Mouse (Mus musculus) liver, adult 2 months (tissue): ENCODE results near the gene Pde4d. TPM values are rescaled to one million over a fixed set of nuclear protein-coding genes. Genes with fewer than 3 reads are reported as not detected.

ENCODE experiments used
- DNase-seq: peaks from one replicate; pipeline ENCODE4 v3.0.0-alpha.2; 2011; ENCODE audit warnings: low read depth, low spot score; ENCODE audit errors: extremely low read depth
- H3K27ac ChIP-seq: fragments of 200-500 bp; replicated peaks from 2 replicates; pipeline ENCODE4 v1.5.1; 2012; ENCODE audit warnings: low read depth, mild to moderate bottlenecking, control low read depth, inconsistent platforms, low read length; ENCODE audit not compliant: insufficient read depth
- H3K27me3 ChIP-seq: fragments of 200-500 bp; 2 replicates; pipeline ENCODE4 v1.6.1; 2012; ENCODE audit warnings: mild to moderate bottlenecking, moderate library complexity, low read length, inconsistent platforms; ENCODE audit not compliant: control insufficient read depth, insufficient read depth
- H3K36me3 ChIP-seq: fragments of 200-500 bp; 2 replicates; pipeline ENCODE4 v1.6.1; 2012; ENCODE audit warnings: low read length, inconsistent platforms; ENCODE audit not compliant: control insufficient read depth, insufficient read depth
- H3K4me1 ChIP-seq: fragments of 200-500 bp; 2 replicates; pipeline ENCODE4 v1.6.1; 2011; ENCODE audit warnings: low read length; ENCODE audit not compliant: control insufficient read depth, insufficient read depth
- H3K4me3 ChIP-seq: fragments of 200-500 bp; 2 replicates; pipeline ENCODE4 v1.5.1; 2011; ENCODE audit warnings: low read depth, mild to moderate bottlenecking, control low read depth, low read length, moderate library complexity; ENCODE audit not compliant: insufficient read depth
- H3K79me2 ChIP-seq: fragments of 200-500 bp; 2 replicates; pipeline ENCODE4 v1.6.1; 2012; ENCODE audit warnings: inconsistent platforms, mild to moderate bottlenecking, low read length, moderate library complexity; ENCODE audit not compliant: control insufficient read depth, insufficient read depth
- H3K9ac ChIP-seq: fragments of 200-500 bp; 2 replicates; pipeline ENCODE4 v1.6.1; 2012; ENCODE audit warnings: low read depth, mild to moderate bottlenecking, control low read depth, inconsistent platforms, low read length
- CTCF ChIP-seq: fragments of 200-500 bp; IDR thresholded peaks from 2 replicates; pipeline ENCODE4 v1.5.1; 2011; ENCODE audit warnings: low read depth, low read length, control low read depth
- POLR2A ChIP-seq: fragments of 200-500 bp; IDR thresholded peaks from 2 replicates; pipeline ENCODE4 v1.6.1; 2011; ENCODE audit warnings: low read length, control low read depth; ENCODE audit not compliant: insufficient read depth; ENCODE audit errors: extremely low read depth
- WGBS: fragments of 180-500 bp; shearing (Covaris S2); methylation state at CpG from one replicate; pipeline ENCODE4 v1.1.7; 2018; 5-methylcytosine and 5-hydroxymethylcytosine counted together
- polyA plus RNA-seq: library from polyadenylated mRNA; depleted of rRNA; stranded (reverse); fragments of >200 nt; gene quantifications from 2 replicates; pipeline ENCODE4 v1.2.3, GENCODE M21; 2012
- total RNA-seq: library from RNA; depleted of rRNA; stranded (reverse); fragments of >200 nt; gene quantifications from 2 replicates; pipeline ENCODE4 v1.2.3, GENCODE M21; 2014

Gene Pde4d
- total and polyA plus RNA-seq, 2 experiments: 2.3 to 13.6 TPM

DNA sequence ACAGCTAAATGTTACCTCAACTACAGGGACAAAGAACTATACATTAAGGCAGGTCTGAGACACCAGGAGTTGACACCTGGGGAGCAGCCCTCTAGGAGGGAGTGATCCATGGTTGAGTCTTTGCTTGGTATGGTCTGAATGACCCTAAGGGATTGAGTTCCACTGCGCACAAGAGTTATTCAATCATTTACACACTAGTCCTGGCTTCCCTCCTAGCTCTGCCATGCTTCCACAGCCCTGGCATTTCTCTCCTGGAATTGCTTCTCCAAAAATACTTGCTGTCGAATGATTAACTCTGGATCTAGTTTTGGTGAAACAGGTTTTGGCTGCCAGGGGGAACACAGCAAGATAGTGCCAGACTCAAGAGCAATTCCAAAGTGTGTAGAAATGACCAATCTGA, 178.8 kb downstream of the Pde4d start:
- H3K4me1 ChIP-seq: no peaks in the 10 kb centered on the region
- 40% methylated on average over 2 of the region's 2 CpGs for WGBS
- H3K9ac ChIP-seq: no peak overlapping the region
- H3K4me3 ChIP-seq: no peak overlapping the region
- H3K27ac ChIP-seq: no peak overlapping the region
- no peak for DNase-seq
- no peak for TF ChIP-seq POLR2A
- TF ChIP-seq CTCF: no peak
- no peaks in the 10 kb centered on the region for H3K79me2 ChIP-seq
- H3K27me3 ChIP-seq: no peaks in the 10 kb centered on the region
- H3K36me3 ChIP-seq: no peaks in the 10 kb centered on the region

DNA sequence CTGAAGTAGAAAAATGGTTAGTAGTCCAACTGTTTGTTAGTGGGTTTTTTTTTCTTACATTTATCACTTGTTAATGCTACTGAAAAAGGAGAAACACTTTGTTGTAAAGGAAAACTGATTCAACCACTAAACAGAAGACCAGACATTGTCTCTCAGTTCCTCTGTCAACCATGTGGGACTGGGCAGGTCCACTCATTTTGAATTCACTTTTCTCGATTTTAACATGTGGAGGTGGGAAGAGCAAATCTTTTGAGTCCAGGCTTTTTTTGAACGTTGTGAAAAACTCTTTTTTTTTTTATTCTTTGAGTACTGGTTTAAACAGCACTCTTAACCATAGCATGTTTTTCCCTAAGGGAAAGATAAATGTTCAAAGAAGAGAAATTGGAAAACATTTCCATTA, 180.8 kb downstream of the Pde4d start:
- H3K9ac ChIP-seq: no peak overlapping the region
- no peaks in the 10 kb centered on the region for H3K27me3 ChIP-seq
- no peak overlapping the region for H3K27ac ChIP-seq
- H3K4me3 ChIP-seq: no peak overlapping the region
- TF ChIP-seq POLR2A (no peak), CTCF (no peak)
- H3K79me2 ChIP-seq: no peaks in the 10 kb centered on the region
- WGBS: 62% methylated on average over 2 of the region's 2 CpGs
- DNase-seq: no peak
- no peaks in the 10 kb centered on the region for H3K4me1 ChIP-seq
- H3K36me3 ChIP-seq: no peaks in the 10 kb centered on the region

DNA sequence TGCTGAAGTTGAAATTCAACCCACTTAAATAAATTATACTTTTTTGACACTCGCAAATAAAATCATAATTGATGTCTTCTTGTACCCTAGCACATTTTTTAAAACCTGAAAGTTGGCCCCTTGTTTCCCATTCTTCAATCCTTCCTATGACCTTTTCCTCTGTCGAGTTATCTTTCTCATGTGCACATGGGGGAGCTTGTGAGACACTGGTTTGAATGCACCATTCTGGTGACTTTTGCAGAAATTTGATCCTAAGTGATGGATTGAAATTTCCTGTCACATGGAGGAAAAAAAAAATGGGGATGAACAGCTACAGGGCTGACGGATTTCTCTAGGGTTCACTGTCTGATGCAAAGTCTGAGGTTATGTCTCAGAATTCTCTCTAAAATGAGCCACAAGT, 181.5 kb downstream of the Pde4d start:
- Histone ChIP-seq H3K4me1 (no peaks in the 10 kb centered on the region), H3K27me3 (no peaks in the 10 kb centered on the region)
- no peak for DNase-seq

DNA sequence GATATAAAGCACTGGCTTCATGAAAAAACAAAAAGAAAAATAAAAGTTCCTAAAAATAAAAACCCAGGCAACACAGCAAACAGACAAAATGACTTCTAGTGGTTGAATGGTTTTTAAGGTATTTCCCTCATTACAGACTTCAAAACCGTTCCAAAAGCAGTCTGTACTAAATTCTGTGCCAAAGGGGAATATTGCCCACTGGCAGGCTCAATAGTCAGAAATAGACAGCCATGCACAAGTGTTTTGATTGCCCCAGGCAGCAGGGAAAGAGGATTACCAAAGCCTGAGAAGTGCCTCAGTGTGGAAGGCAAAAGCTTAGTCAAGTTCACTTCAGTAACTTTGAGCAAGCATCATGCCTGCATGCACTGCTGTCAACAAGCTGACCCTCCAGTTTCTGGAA, 186.8 kb downstream of the Pde4d start:
- no peaks in the 10 kb centered on the region for H3K4me1 ChIP-seq
- H3K79me2 ChIP-seq: no peaks in the 10 kb centered on the region
- no peak overlapping the region for H3K9ac ChIP-seq
- no peak for TF ChIP-seq POLR2A
- TF ChIP-seq CTCF: no peak
- H3K4me3 ChIP-seq: no peak overlapping the region
- no peaks in the 10 kb centered on the region for H3K27me3 ChIP-seq
- no peak for DNase-seq
- WGBS: 62% methylated on average over 1 of the region's 1 CpGs
- no peak overlapping the region for H3K27ac ChIP-seq
- no peaks in the 10 kb centered on the region for H3K36me3 ChIP-seq

More for the DNA sequence above, 181.5 kb downstream of the Pde4d start:
- TF ChIP-seq POLR2A (no peak), CTCF (no peak)
- Histone ChIP-seq H3K27ac (no peak overlapping the region), H3K36me3 (no peaks in the 10 kb centered on the region), H3K9ac (no peak overlapping the region), H3K4me3 (no peak overlapping the region), H3K79me2 (no peaks in the 10 kb centered on the region)
- WGBS: 72% methylated on average over 3 of the region's 3 CpGs

DNA sequence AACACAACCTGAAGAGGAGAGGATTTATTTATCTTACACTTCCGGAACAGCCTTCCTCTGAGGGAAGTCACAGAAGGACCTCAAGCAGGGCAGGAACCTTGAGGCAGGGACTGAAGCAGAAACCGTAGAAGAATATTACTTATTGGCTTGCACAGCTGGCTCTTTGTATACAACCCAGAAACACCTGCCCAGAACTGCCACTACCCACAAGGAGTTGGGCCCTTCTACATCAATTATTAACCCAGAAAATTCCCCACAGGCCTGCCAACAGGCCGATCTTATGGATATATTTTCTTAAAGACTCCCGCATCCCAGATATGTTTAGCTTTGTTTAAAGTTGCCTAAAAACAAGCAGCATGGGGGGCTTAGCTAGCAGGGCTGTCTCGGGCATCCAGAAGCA, 192.5 kb downstream of the Pde4d start:
- Histone ChIP-seq H3K9ac (no peak overlapping the region), H3K79me2 (no peaks in the 10 kb centered on the region), H3K27ac (no peak overlapping the region), H3K36me3 (no peaks in the 10 kb centered on the region), H3K27me3 (no peaks in the 10 kb centered on the region), H3K4me3 (no peak overlapping the region), H3K4me1 (no peaks in the 10 kb centered on the region)
- TF ChIP-seq CTCF: no peak
- no peak for TF ChIP-seq POLR2A
- 77% methylated on average over 5 of the region's 5 CpGs for WGBS
- no peak for DNase-seq

DNA sequence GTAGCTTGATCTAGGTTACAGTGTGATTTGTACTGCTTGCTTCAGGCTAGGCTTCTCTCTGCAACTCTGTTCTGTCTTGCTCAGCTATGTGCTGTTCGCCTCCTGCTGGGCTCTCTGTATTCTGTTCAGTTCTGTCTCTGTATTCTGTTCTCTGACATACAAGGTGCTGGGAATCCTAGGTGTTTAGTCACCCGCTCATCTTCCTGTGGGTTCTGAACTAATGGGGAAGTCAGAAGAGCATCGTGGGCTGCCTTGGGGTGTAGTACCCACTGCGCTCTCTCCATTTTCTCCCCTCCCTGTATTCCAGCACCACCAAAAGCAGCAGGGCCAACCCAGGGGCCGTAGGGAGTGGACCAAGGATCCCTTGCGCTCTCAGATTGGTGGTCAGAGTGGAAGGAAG, 197.1 kb downstream of the Pde4d start:
- Histone ChIP-seq H3K9ac (no peak overlapping the region), H3K4me1 (no peaks in the 10 kb centered on the region), H3K27ac (no peak overlapping the region), H3K4me3 (no peak overlapping the region), H3K79me2 (no peaks in the 10 kb centered on the region), H3K36me3 (no peaks in the 10 kb centered on the region), H3K27me3 (no peaks in the 10 kb centered on the region)
- TF ChIP-seq CTCF (no peak), POLR2A (no peak)
- DNase-seq: no peak
- WGBS: 80% methylated on average over 6 of the region's 6 CpGs
